Mouse (Mus musculus) MEL (cell line): ENCODE measurements at regions not wholly inside any gene's neighbourhood (a gene's known extent, or its start where the extent isn't known, plus 50 kb on each side); places are given as distances from the start of the nearest gene placed in this dataset.

Experiments
- POLR2AphosphoS2 ChIP-seq: IDR thresholded peaks from 2 replicates; pipeline ENCODE4 v1.6.1; 2011; ENCODE audit warnings: low read length, improper control_type of control experiment
- SIN3A ChIP-seq: IDR thresholded peaks from 2 replicates; pipeline ENCODE4 v1.6.1; 2012; ENCODE audit warnings: low read length, improper control_type of control experiment, inconsistent platforms

DNA sequence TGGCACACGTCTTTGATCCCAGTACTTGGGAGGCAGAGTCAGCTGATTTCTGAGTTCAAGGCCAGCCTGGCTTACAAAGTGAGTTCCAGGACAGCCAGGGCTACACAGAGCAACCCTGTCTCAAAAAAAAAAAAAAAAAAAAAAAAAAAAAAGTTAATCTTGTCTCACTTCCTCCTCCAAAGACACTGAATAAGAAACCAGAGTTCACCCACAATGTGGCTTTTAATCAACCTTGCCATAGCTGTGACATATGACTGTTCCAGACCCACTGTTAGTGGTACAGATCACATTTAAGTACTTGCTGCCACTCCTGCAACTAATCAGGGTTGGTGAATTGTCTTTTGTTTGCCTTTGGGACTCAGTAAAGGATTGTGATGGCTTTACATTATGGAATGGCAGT is 181.1 kb upstream of the Thrb start:
- no peak for TF ChIP-seq POLR2AphosphoS2
- no peak for TF ChIP-seq SIN3A
